Mouse (Mus musculus): ENCODE measurements around the gene Tnfrsf4.

Gene Tnfrsf4

DNA sequence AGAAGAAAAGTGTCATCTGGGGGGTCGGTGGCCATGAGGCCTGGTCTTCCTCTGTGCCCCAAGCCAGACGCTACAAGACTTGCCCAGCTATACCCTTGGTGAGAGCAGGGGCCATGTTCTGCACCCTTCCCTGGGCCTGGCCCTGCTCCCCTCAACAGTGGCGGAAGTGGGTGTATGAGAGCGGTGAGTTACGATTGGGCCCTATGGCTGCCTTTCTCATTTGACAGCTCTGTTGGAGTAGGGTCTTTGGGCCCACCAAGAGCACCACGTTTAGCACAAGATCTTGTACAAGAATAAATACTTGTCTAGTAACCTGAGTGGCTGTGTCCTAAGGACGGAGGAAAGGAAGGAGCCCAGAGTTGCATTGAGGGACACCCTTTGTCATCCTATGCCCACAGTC, 14.9 kb downstream of the Tnfrsf4 start:
- no peak for DNase-seq (ENCODE audit: low spot score in 2 of 2)

DNA sequence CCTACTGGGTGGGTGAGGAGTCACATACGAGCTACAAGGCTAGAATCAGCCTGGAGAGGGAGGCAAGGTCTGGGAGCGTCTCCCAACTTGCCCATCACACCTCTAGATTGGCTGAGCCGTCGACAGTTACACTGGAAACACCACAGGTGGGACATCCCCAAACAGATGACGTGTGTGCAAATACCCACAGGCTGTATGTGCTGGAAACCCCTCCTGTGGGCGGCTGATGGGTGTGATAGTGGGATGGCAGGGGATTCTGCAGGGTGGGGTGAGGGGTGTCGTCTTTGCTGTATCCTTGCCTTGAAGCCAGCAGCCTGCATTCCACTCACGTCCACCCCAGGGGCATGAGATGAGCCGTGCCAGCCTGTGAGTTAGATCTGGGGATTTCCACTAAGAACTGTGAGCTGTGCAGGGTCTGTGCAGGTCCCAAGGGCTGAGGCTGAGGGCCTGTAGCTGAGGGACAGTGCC, 17.0 kb downstream of the Tnfrsf4 start:
- DNase-seq (ENCODE audit: low spot score in 2 of 2): no peak

DNA sequence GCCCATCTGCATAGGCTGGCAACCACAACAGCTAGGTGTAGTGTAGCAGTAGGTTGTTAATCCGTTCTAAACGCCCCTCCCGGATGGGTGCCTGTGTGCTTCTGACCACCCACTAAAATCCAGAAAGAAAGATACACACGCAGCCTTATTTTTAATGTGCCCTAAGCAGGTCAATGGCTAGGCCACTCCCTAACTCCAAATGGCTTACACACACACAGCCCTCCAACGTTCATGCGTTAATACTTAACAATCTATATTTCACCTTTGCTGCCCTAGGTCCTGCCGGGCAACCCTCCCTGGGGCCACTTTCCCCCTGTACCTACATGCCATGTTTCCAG, 17.6 kb downstream of the Tnfrsf4 start:
- DNase-seq (ENCODE audit: low spot score in 2 of 2): no peak

DNA sequence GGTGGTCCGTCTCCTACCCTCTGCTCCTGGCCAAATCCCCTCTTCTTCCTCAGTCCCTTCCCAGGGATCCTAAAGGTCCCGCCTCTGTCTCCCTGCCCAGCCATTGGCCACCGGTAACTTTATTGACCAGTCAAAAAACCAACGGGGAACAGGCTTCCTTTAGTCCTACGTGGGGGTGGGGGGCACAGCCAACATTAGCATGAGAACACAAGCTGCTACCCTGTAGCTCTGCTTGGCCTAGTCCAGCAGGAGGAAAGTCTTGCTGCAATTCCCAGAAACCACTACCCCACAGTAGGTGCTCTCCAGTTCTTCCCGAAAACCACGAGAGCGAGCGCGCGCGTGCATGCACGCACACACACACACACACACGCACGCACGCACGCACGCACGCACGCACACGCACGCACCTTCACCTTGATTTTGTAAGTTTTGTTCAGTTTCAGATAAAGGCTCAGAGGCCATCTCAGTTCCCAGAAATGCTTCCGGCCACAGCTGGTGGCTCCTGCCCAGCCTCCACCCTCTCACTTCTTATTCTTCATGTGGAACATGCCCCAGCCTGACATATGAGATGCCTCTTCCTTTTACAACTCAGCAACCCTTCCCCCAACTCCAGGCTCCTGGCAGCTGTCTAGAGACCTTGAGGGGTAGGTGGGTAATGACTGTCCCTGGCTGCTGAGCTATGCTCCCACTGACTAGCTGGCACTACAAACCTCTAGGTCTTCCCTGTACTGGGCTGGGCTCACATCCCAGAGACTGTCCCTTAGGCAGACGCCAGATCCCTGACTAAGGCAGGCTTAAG, 18.1 kb downstream of the Tnfrsf4 start:
- peak in 1 of 2 experiments; percentile 31 for DNase-seq (ENCODE audit: low spot score in 2 of 2)

DNA sequence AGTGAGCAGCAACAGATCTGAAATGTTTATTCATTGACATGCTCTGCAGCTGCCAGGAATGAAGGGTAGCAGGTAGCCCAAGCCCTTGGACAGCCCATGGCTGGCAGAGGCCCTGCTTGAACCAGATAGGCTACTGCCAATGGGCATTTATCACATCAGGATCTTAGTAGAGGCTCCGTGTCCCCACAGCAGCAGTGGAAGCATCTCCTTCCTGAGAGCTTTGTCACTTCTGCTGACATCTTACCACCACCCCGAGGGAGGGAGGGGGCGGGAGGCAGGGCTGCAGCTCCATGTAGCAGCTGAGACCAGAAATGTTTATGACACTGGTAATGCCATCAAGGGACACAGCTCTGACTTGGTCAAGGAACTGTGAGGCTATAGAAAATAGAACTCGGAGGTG, 19.2 kb downstream of the Tnfrsf4 start:
- no peak for DNase-seq (ENCODE audit: low spot score in 2 of 2)

DNA sequence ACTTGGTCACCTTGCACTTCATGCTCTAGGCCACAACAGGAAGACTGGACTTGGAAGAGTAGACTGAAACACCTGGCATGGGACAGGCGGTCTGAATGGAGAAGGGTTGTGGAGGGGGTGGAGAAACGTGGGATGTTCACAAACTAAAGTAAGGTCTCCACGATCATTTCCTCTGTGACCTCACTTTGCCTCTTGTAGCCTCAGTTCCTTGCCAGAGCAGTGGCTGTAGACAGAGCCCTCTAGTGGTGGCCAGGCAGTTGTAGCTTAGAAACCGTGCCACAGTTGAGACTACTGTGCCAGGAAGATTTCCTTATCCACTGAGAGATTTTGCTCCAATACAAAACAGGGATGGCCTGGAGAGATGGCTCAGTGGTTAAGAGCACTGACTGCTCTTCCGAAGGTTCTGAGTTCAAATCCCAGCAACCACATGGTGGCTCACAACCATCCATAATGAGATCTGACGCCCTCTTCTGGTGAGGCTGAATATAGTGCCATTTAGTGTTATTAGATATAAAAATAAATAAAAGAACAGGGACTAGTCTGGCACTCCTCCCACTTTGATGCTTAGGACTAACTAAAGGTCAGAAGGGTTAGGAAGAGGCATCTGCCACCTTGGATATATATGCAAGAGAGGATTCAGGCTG, 20.0 kb downstream of the Tnfrsf4 start:
- DNase-seq (ENCODE audit: low spot score in 2 of 2): peak in 1 of 2 experiments; percentile 28

DNA sequence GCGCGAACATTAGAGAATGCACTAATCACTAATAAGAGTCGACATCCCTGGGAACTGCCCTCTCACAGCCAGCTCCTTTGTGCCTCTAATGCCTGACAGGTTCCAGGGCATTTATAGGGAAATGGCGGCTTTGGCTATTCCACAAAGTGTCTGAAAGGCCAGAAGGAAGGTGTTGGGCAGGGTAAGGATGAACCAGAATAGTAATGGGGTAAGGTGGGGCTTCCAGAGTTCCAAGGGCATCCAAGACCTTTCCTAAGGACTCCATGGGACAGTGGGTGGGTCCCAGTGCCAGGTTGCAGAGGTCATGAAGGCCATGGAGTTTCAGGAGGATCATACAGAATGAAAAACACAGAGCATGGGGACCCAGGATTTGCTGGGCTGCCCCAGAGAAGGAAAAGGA, 20.7 kb downstream of the Tnfrsf4 start:
- DNase-seq (ENCODE audit: low spot score in 2 of 2): no peak

DNA sequence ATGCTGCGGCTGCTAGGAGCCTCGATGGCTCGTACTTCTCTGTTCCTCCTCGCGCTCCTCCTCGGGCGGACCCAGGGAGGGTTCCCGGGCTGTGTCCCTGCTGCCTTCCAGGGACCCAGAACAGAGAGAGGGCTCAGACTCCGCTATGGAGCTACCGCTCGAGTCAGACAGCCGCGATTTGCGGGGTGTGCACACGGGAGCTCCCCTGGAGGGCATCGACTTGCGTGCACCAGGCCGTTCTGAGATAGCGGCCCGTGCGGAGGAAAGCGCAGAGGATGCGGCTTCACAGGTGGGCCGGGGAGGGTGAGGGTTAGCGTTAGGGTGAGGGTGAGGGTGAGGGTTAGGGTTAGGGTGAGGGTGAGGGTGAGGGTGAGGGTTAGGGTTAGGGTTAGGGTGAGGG, 21.3 kb downstream of the Tnfrsf4 start:
- no peak for DNase-seq (ENCODE audit: low spot score in 2 of 2)

DNA sequence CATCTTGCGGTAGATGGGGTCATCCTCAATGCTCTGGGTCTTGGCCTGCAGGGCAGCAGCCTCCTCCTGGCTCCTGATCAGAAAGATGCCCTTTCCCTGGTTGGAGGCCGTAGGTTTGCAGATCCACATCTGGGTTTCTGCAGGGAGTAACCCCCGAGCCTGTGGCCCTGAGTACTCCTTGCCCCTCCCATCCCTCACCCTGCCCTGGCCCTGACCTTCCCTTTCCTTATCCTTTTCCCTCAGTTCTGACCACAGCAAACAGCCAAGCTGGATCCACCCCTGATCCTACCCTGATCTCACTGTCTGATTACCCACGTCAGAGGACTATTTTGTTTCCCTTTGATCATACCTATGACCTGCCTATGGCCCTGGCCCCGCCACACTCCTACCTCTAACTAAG, 31.1 kb downstream of the Tnfrsf4 start:
- no peak for DNase-seq (ENCODE audit: low spot score in 2 of 2)

DNA sequence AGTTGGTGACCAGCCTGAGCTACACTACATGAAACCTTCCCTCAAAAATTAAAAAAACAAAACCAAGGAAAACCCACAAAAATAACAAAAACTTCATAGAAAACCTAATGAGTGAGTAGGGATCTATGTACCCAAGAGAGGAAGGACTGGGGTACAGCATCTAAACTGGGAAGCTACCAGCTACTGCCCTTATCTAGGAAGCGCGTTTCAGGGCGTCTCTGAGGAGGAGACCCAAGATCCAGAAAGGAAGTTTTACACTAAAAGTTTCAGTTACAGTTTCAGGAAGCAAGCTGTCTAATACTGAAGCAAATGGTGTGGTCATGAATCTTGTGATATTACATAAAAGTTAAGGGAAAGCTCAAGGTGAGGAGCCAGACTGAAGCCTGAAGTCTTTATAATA, 36.1 kb downstream of the Tnfrsf4 start:
- no peak for DNase-seq (ENCODE audit: low spot score in 2 of 2)

DNA sequence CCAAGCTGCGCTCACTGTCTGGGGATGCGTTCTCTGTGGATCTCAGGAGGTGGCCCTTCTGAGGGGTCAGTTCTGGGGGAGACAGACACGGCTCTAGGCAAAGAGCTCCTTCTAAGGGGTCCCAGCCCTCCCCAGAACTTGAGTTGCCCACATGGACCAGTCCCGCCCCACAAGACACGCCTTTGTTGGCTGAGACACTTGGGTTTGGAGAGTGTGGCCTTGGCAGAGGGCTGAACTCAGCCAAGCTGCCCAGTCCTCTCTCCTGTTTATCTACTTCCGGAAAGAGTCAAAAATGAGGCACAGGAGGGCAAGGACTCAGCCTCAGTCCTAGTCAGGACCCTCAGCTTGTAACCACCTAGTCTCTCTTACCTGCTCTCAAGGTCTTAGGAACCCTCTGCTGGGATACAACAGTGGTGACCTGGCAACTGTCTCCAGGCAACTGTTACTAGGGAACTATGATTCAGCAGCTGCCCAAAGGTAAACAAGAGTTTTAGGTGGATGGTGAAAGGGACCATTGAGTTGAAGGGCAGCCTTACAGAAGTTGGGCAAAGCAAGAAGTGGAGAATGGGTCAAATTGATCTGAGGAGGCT, 36.8 kb downstream of the Tnfrsf4 start:
- no peak for DNase-seq (ENCODE audit: low spot score in 2 of 2)

DNA sequence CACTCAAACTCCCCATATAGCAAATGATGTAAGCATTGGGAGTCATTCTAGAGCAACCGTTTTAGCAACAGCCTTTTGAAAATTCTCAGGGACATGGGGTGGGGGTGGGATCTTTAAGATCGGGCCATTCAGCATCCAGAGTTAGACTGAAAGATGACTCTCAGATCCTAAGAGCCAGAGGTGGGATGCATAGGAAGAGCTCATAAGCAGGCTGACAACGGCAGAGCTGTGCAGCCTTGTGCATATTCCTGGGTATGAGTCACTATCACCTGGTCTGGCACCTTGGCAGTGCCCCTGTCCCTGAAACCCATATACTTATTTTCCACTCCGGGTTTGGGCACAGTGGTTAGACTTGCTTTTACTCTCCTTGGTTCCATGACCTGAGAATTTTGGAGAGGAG, 39.5 kb downstream of the Tnfrsf4 start:
- no peak for DNase-seq (ENCODE audit: low spot score in 2 of 2)

DNA sequence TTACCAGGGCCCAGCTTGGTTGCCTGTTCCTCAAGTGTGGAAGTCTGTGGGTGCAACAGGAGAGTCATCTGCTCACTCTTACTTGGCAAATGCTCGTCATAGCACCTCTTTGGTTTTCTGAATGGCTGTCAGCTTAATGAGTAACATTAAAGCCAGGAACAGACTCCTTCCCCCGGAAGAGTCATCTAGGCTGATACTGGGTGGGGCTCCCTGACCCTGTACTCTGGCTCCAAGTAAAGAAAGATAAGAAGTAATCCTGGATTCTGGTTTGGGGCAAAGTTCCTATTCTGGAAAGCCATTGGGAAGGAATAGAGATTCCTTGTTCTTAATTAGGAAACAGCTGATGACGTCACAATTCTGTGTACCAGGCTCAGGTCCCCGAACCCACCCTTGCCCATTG, 40.5 kb downstream of the Tnfrsf4 start:
- DNase-seq (ENCODE audit: low spot score in 2 of 2): no peak

DNA sequence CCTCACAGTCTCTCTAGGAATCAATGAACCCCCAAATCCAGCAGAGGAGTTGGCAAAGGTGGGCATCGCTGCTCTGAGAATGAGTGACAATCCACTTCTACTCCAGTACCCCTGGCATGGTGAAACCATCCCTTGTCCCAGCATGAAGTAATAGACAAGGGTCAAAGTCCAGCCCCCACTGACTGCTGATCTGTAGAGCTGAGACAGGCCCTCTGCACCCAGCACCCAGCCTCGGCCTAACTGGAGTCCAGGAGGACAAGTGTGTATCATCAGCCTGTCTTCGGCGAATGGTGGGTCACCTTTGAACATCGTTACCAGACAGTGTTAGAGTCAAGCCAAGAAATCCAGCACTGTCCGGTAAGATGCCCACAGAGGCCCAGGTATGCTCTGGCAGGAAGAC, 41.0 kb downstream of the Tnfrsf4 start:
- DNase-seq (ENCODE audit: low spot score in 2 of 2): no peak

DNA sequence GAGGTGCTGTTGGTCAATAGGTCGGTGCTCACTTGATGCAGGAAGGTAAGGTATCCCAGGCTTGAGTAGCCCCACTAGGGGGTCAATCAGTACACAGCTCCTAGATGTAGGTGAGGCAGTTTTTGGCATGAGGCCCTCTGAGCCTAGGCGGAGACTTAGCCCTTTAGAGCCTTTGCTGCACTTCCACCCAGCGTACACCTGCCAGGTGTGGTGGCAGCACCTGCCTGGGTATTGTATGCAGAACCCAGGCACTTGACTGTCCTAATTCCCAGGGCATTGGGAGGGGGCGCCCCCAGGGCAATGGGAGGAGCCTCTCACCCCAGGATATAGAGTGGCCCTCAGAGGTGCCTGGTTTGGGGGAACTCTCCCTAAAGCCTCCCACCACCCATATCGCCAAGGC, 41.5 kb downstream of the Tnfrsf4 start:
- no peak for DNase-seq (ENCODE audit: low spot score in 2 of 2)

DNA sequence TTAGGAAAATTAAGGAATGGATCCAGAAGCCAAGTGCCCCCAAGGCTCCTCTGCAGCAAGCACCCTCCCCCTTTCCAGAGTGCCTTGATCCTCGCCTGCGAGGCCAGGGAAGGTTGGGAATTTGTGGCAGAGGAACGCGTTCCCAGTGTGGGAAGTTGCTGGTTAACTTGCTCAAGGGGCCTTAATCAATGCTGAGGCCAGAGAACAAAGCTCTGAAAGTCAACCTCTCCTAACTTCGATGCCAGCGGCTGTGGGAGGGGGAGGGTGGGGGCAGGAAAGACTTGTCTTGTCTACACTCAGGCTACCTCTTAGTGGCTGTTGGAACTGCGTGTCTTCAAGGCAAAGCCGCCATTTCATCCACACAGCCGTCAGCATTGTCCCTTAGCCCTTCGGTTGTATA, 44.1 kb downstream of the Tnfrsf4 start:
- no peak for DNase-seq (ENCODE audit: low spot score in 2 of 2)

DNA sequence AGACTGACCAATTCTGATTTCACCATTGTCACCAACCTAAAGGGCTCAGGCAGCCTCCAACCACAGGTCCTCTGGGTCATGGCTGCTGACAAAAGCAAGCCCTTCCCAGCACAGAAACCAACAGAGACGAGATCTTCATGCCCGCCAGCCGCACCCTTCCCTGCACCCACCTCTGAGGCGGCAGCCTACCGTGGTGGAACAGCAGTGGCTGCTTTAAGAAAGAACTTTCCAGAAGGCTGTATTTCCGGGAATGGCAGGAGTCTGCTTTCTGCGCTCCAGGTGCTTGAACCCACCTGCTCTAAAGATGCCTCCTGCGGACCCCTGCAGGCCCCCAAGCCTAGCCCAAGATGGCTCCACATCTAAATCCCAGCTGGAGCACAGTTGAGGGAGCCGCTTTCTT, 45.2 kb downstream of the Tnfrsf4 start:
- no peak for DNase-seq (ENCODE audit: low spot score in 2 of 2)

DNA sequence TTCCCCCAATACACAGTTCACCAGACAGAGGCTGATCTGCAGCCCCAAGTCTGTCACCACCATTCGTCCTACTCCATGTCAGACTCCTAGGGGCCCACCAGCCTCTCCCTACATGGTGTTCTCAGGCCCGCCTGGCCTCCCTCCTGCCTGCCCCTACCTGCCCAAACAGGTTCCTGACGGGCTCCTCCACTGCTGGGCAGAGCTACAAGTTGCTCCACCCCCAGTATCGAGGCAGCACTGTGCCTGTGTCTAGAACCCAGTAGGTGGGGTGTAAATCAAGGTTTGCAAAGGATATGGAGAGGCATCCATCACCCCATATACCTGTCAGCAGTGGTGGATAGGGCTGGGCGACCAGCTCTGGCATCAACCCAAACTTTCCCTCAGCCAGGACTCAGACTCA, 45.6 kb downstream of the Tnfrsf4 start, which contains the start of gene Ttll10:
Gene Ttll10 (minus strand): TSS at position 154 of the 400 bp plus-strand sequence.
- DNase-seq (ENCODE audit: low spot score in 2 of 2): no peak

DNA sequence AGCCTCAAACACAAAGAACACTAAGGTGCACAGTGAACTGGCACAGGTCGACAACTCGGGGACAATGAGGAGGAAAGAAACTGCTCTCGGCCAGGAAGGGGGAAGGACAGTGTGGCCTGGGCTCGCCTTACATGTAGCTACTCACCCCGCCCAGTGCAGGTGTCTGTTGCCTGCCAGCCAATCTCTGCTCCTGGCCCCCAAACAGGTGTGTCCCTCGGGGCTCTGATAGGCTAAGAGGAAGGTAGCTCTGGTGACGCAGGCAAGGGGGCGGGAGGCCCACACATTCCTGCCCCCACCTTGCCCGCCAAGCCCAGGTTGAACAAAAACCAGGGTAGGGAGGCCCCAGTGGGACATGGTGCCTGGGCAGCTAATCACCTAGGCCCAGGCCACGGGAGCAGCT, 46.1 kb downstream of the Tnfrsf4 start:
- DNase-seq (ENCODE audit: low spot score in 2 of 2): no peak

DNA sequence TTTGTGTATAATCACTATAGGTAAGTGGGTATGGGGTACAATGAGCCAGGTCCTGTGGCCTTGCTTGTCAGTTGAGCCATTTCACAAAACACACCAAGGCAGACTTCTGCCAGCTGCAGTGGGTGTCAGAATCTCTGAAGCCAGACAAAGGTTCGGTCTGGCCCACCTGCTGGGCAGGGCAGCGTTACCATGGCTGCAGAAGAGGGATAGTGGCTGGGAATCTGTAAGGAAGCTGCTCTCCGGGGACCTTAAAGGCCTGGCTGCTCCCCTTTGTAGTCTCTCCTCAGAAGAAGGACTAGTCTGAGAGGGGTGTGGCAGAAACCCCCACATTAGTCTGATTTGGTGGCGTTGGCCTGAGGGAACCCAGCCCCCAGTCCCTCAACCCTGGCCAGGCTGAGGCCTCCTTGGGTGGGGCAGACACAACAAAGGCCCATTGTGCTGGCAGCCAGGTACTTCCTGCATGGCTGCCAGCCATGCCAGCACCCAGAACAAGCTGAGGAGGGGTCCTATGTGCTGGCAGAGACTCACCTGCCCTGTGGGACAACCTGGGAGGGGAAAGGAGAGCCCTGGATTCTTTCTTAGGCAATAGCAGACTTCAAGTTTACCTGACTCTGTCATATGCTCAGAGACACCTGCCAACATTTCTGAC, 50.3 kb downstream of the Tnfrsf4 start:
- DNase-seq (ENCODE audit: low spot score in 2 of 2): no peak

DNA sequence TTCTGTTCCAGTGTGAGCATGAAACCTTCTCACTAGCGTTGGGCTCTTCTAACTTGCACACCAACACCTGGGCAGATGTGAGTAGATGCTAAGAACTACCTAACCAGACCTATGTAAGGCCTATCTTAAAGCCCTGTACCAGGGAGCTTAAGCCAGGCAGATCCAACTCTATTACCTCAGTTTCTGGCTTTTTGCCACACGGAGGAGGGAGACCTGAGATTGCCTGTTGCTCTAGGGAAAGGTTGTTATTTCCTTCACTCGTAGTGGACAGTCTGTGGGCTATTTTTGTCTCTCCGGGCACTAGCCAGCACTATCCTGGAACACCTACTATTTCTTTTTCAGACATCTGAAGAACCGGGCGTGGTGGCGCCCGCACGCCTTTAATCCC, 50.9 kb downstream of the Tnfrsf4 start:
- DNase-seq (ENCODE audit: low spot score in 2 of 2): no peak

DNA sequence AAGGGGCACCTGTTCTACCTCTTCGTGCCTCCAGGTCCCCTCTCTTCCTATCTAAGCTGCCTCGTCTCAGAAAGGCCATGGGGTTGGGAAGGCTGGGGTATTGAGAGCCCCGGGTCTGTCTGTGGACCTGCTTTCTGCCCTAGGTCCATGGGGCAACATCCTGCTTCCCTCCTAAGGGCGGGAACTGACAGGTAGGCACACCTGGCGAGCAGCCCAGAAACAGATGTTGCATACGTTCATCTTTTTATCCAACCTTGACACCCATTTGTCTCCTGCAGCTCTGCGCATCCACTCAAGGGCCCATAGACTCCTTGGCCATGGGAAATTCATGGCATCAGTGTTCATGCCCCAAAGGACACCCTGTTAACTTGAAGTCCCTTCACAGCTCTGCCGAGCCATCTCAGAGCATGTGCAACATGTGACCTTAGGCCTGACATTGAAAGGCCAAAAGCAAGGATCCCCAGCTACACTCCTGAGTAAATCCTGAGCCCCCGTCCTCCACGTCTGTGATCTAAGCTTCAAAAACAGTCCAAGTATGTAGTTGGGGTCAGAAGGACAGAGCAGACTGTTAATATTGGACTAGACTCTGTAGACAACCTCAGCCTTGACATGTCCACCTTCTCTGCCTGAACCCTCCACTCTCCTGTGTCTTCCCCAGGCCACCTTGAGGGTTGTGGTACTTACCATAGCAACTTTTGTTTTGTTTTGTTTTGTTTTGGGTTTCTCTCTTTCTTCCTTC, 51.7 kb downstream of the Tnfrsf4 start:
- DNase-seq (ENCODE audit: low spot score in 2 of 2): no peak

All from spleen, postnatal 14 days (tissue).